Mouse (Mus musculus): ENCODE measurements around the gene Vps37c.

DNA sequence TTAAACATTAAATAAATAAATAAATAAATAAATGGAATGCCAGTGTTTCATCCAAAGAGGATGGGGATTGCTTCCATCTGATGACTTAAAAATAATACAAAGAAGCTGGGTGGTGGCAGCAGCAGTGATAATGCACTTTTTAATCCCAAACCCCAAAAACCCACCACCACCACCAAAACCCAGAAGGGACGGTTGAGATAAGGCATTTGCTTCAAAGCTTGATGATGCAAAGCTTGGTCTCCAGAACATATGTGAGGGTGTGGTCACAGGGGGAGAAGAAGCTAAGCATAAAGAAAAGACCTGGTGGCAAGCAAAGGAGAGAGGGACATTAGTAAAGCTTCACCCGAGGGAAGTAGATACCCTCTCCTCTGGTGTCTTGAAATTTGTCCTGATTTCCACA, 26.6 kb upstream of the Vps37c start:
- TF ChIP-seq POLR2A (IDR thresholded peaks at IDR 0.05; ENCODE audit: extremely low read depth, insufficient read depth, low read length), result no peak
- no peak for TF ChIP-seq CTCF (IDR thresholded peaks at IDR 0.05; ENCODE audit: extremely low read depth, insufficient read depth, low read length)
